Mouse (Mus musculus) MEL (cell line): Measurements from ENCODE around the gene Arnt2. TPM values are rescaled to one million over a fixed set of nuclear protein-coding genes. Genes with fewer than 3 reads are reported as not detected.
A peak's percentile ranks its signal among the peaks of the same experiment; 100 is the strongest.

Source experiments
- DNase-seq: peaks from one replicate; pipeline ENCODE4 v3.0.0; 2011; ENCODE audit warnings: low read depth, low spot score
- H3K27ac ChIP-seq: 2 replicates; pipeline ENCODE4 v1.5.1; 2012; ENCODE audit warnings: low read depth, mild to moderate bottlenecking, control low read depth, low read length, moderate library complexity; ENCODE audit not compliant: control insufficient read depth
- H3K27me3 ChIP-seq, 2 experiments: fragments of 150-350 bp in 1 of 2; sonication (generic) in 1 of 2; 2 replicates each; pipeline ENCODE4 v1.6.1; 2012; ENCODE audit warnings: low read length in 2 of 2, mild to moderate bottlenecking in 2 of 2, improper control_type of control experiment in 1 of 2, moderate library complexity in 1 of 2; ENCODE audit not compliant: insufficient read depth in 2 of 2, control insufficient read depth in 1 of 2
- H3K36me3 ChIP-seq, 2 experiments: 2 replicates each; pipeline ENCODE4 v1.6.1; 2012 to 2014; ENCODE audit warnings: low read length in 2 of 2, improper control_type of control experiment in 1 of 2, inconsistent platforms in 1 of 2, mild to moderate bottlenecking in 1 of 2; ENCODE audit not compliant: insufficient read depth in 2 of 2, control insufficient read depth in 1 of 2
- H3K4me1 ChIP-seq, 2 experiments: fragments of 150-350 bp in 1 of 2; sonication (generic) in 1 of 2; 2 replicates each; pipeline ENCODE4 v1.6.1; 2012; ENCODE audit warnings: low read length in 2 of 2, improper control_type of control experiment in 1 of 2, mild to moderate bottlenecking in 1 of 2; ENCODE audit not compliant: insufficient read depth in 2 of 2, control insufficient read depth in 1 of 2
- H3K4me3 ChIP-seq, 2 experiments: fragments of 150-350 bp in 1 of 2; sonication (generic) in 1 of 2; 2 replicates each; pipeline ENCODE4 v1.5.1; 2012; ENCODE audit warnings: low read depth in 2 of 2, low read length in 2 of 2, mild to moderate bottlenecking in 2 of 2, moderate library complexity in 2 of 2, control low read depth in 1 of 2, improper control_type of control experiment in 1 of 2; ENCODE audit not compliant: control insufficient read depth in 1 of 2, insufficient read depth in 1 of 2
- H3K79me2 ChIP-seq: 2 replicates; pipeline ENCODE4 v1.6.1; 2012; ENCODE audit warnings: mild to moderate bottlenecking, low read length, moderate library complexity; ENCODE audit not compliant: control insufficient read depth, poor library complexity, insufficient read depth
- H3K9ac ChIP-seq: 2 replicates; pipeline ENCODE4 v1.6.1; 2012; ENCODE audit warnings: low read depth, mild to moderate bottlenecking, control low read depth, low read length, moderate library complexity; ENCODE audit not compliant: control insufficient read depth, poor library complexity, severe bottlenecking
- H3K9me3 ChIP-seq: fragments of 150-350 bp; sonication (generic); replicated peaks from 2 replicates; pipeline ENCODE4 v1.6.1; 2012; ENCODE audit warnings: mild to moderate bottlenecking, low read length, improper control_type of control experiment, moderate library complexity; ENCODE audit not compliant: insufficient read depth
- BHLHE40 ChIP-seq: IDR thresholded peaks from 2 replicates; pipeline ENCODE4 v1.6.1; 2012; ENCODE audit warnings: low read depth, mild to moderate bottlenecking, inconsistent platforms, low read length, improper control_type of control experiment, borderline replicate concordance
- CTCF ChIP-seq, 3 experiments: IDR thresholded peaks in 2 of 3; conservative IDR thresholded peaks in 1 of 3; 2 replicates each; pipeline ENCODE4 v1.5.1; 2011 to 2012; ENCODE audit warnings: low read length in 3 of 3, low read depth in 2 of 3, mild to moderate bottlenecking in 2 of 3, improper control_type of control experiment in 1 of 3, inconsistent platforms in 1 of 3, mixed read lengths in 1 of 3, moderate library complexity in 1 of 3; ENCODE audit not compliant: control insufficient read depth in 1 of 3, insufficient read depth in 1 of 3, poor library complexity in 1 of 3, severe bottlenecking in 1 of 3
- E2F4 ChIP-seq: IDR thresholded peaks from 2 replicates; pipeline ENCODE4 v1.6.1; 2011; ENCODE audit warnings: low read depth, low read length, improper control_type of control experiment, borderline replicate concordance
- ELF1 ChIP-seq: IDR thresholded peaks from 2 replicates; pipeline ENCODE4 v1.6.1; 2014; ENCODE audit warnings: low read depth, mild to moderate bottlenecking, inconsistent platforms, low read length, improper control_type of control experiment, moderate library complexity
- GABPA ChIP-seq: IDR thresholded peaks from 2 replicates; pipeline ENCODE4 v1.6.1; 2012; ENCODE audit warnings: low read depth, mild to moderate bottlenecking, inconsistent platforms, low read length, improper control_type of control experiment, moderate library complexity
- GATA1 ChIP-seq: IDR thresholded peaks from 2 replicates; pipeline ENCODE4 v1.6.1; 2011; ENCODE audit warnings: low read depth, low read length, improper control_type of control experiment
- JUND ChIP-seq: IDR thresholded peaks from 2 replicates; pipeline ENCODE4 v1.6.1; 2011; ENCODE audit warnings: low read depth, mild to moderate bottlenecking, improper control_type of control experiment, low read length
- MAFK ChIP-seq: IDR thresholded peaks from 2 replicates; pipeline ENCODE4 v1.6.1; 2011; ENCODE audit warnings: low read depth, mild to moderate bottlenecking, low read length, improper control_type of control experiment, borderline replicate concordance
- MAX ChIP-seq: IDR thresholded peaks from 2 replicates; pipeline ENCODE4 v1.6.1; 2011; ENCODE audit warnings: low read length, improper control_type of control experiment
- MEF2A ChIP-seq: IDR thresholded peaks from 2 replicates; pipeline ENCODE4 v1.6.1; 2014; ENCODE audit warnings: low read depth, mild to moderate bottlenecking, inconsistent platforms, low read length, improper control_type of control experiment; ENCODE audit not compliant: poor library complexity, insufficient replicate concordance, severe bottlenecking; ENCODE audit errors: extremely low read depth
- MXI1 ChIP-seq: IDR thresholded peaks from 2 replicates; pipeline ENCODE4 v1.6.1; 2011; ENCODE audit warnings: mild to moderate bottlenecking, low read depth, low read length, improper control_type of control experiment
- MYB ChIP-seq: IDR thresholded peaks from 2 replicates; pipeline ENCODE4 v1.6.1; 2011; ENCODE audit warnings: mild to moderate bottlenecking, low read depth, low read length, improper control_type of control experiment
- MYC ChIP-seq: IDR thresholded peaks from 2 replicates; pipeline ENCODE4 v1.6.1; 2011; ENCODE audit warnings: low read depth, mild to moderate bottlenecking, low read length, improper control_type of control experiment, moderate library complexity
- NELFE ChIP-seq: IDR thresholded peaks from 2 replicates; pipeline ENCODE4 v1.6.1; 2011; ENCODE audit warnings: low read depth, low read length, improper control_type of control experiment
- POLR2AphosphoS2 ChIP-seq: IDR thresholded peaks from 2 replicates; pipeline ENCODE4 v1.6.1; 2011; ENCODE audit warnings: low read length, improper control_type of control experiment
- RAD21 ChIP-seq: IDR thresholded peaks from 2 replicates; pipeline ENCODE4 v1.6.1; 2011; ENCODE audit warnings: mild to moderate bottlenecking, low read depth, low read length, improper control_type of control experiment
- RCOR1 ChIP-seq: IDR thresholded peaks from 2 replicates; pipeline ENCODE4 v1.6.1; 2012; ENCODE audit warnings: low read depth, mild to moderate bottlenecking, inconsistent platforms, low read length, improper control_type of control experiment
- SMC3 ChIP-seq: IDR thresholded peaks from 2 replicates; pipeline ENCODE4 v1.6.1; 2011; ENCODE audit warnings: low read depth, low read length, improper control_type of control experiment
- TAL1 ChIP-seq: IDR thresholded peaks from 2 replicates; pipeline ENCODE4 v1.6.1; 2012; ENCODE audit warnings: mild to moderate bottlenecking, inconsistent platforms, low read length, moderate library complexity, mixed read lengths
- TCF12 ChIP-seq: IDR thresholded peaks from 2 replicates; pipeline ENCODE4 v1.6.1; 2014; ENCODE audit warnings: low read depth, mild to moderate bottlenecking, inconsistent platforms, low read length, improper control_type of control experiment, moderate library complexity
- USF2 ChIP-seq, 2 experiments: IDR thresholded peaks; 2 replicates each; pipeline ENCODE4 v1.6.1; 2011 to 2012; ENCODE audit warnings: improper control_type of control experiment in 2 of 2, low read length in 2 of 2, borderline replicate concordance in 1 of 2, inconsistent platforms in 1 of 2, low read depth in 1 of 2, mild to moderate bottlenecking in 1 of 2; ENCODE audit not compliant: insufficient read depth in 1 of 2
- ZC3H11A ChIP-seq: IDR thresholded peaks from 2 replicates; pipeline ENCODE4 v1.6.1; 2012; ENCODE audit warnings: low read depth, mild to moderate bottlenecking, inconsistent platforms, low read length, improper control_type of control experiment
- ZNF384 ChIP-seq: IDR thresholded peaks from 2 replicates; pipeline ENCODE4 v1.6.1; 2012; ENCODE audit warnings: low read depth, mild to moderate bottlenecking, inconsistent platforms, low read length, improper control_type of control experiment
- polyA plus RNA-seq, 2 experiments: library from polyadenylated mRNA; stranded (reverse) in 1 of 2; unstranded in 1 of 2; fragments of >175 nt in 1 of 2; fragments of >200 nt in 1 of 2; gene quantifications; 2 replicates each; pipeline versions ENCODE4 v1.2.1 to v1.2.4; 2012; ENCODE audit warnings: low replicate concordance in 2 of 2, low read depth in 1 of 2; ENCODE audit not compliant: insufficient read length in 2 of 2, insufficient read depth in 1 of 2, missing spikeins in 1 of 2
- total RNA-seq: library from RNA; depleted of rRNA; stranded (reverse); fragments of 300-350 nt; gene quantifications from 2 replicates; pipeline ENCODE4 v1.2.3, GENCODE M21; 2012

Gene Arnt2
- total and polyA plus RNA-seq, 3 experiments: not detected

GRCm38 (mm10) chr7:84358426-84358825, 51.5 kb downstream of the Arnt2 start:
- TF ChIP-seq BHLHE40: no peak
- no peak for TF ChIP-seq E2F4
- no peak for TF ChIP-seq TAL1
- no peak for TF ChIP-seq POLR2AphosphoS2
- TF ChIP-seq JUND: no peak
- TF ChIP-seq MEF2A: no peak
- no peak for TF ChIP-seq USF2 (IDR thresholded peaks at IDR 0.05; ENCODE audit: borderline replicate concordance in 1 of 2, insufficient read depth in 1 of 2, low read depth in 1 of 2, low read length in 2 of 2)
- TF ChIP-seq MYB: no peak
- TF ChIP-seq MYC: no peak
- TF ChIP-seq MAFK: no peak
- TF ChIP-seq NELFE: no peak
- no peak for TF ChIP-seq RCOR1
- TF ChIP-seq MAX: no peak
- no peak for TF ChIP-seq CTCF (IDR thresholded peaks at IDR 0.05 in 2 of 3, conservative IDR thresholded peaks at IDR 0.05 in 1 of 3; ENCODE audit: control insufficient read depth in 1 of 3, insufficient read depth in 1 of 3, low read depth in 2 of 3, low read length in 3 of 3, poor library complexity in 1 of 3, severe bottlenecking in 1 of 3)
- TF ChIP-seq, all 39 proteins: peak for 0
- Histone ChIP-seq H3K9ac (no peak overlapping the region), H3K79me2 (no peaks in the 10 kb centered on the region), H3K4me1 (no peaks in the 10 kb centered on the region), H3K27me3 (no peaks in the 10 kb centered on the region), H3K36me3 (no peaks in the 10 kb centered on the region), H3K27ac (no peak overlapping the region), H3K9me3 (no peaks in the 10 kb centered on the region), H3K4me3 (no peak overlapping the region)
- no peak for DNase-seq

- peak; percentile 31 for DNase-seq
- Histone ChIP-seq H3K27me3 (no peaks in the 10 kb centered on the region), H3K36me3 (no peaks in the 10 kb centered on the region), H3K27ac (no peak overlapping the region), H3K4me1 (no peaks in the 10 kb centered on the region), H3K79me2 (no peaks in the 10 kb centered on the region), H3K9ac (no peak overlapping the region), H3K9me3 (no peaks in the 10 kb centered on the region), H3K4me3 (no peak overlapping the region)
- TF ChIP-seq MXI1 (no peak), GATA1 (no peak), GABPA (no peak), POLR2AphosphoS2 (no peak), RCOR1 (no peak), USF2 (IDR thresholded peaks at IDR 0.05; ENCODE audit: borderline replicate concordance in 1 of 2, insufficient read depth in 1 of 2, low read depth in 1 of 2, low read length in 2 of 2) (no peak), ZC3H11A (peak; percentile 58), MYC (no peak), MEF2A (no peak), ZNF384 (no peak), TCF12 (no peak), RAD21 (peak; percentile 82), ELF1 (no peak), CTCF (IDR thresholded peaks at IDR 0.05 in 2 of 3, conservative IDR thresholded peaks at IDR 0.05 in 1 of 3; ENCODE audit: control insufficient read depth in 1 of 3, insufficient read depth in 1 of 3, low read depth in 2 of 3, low read length in 3 of 3, poor library complexity in 1 of 3, severe bottlenecking in 1 of 3) (peak; percentile 25 to 75 (median 42); a peak in 4 of 6 replicates), SMC3 (peak; percentile 78)
Measured at GRCm38 (mm10) chr7:84355619-84356570, 54.1 kb downstream of the Arnt2 start.
